Mouse (Mus musculus) liver, embryonic 11.5 days (tissue): ENCODE measurements at regions not wholly inside any gene's neighbourhood (a gene's known extent, or its start where the extent isn't known, plus 50 kb on each side); places are given as distances from the start of the nearest gene placed in this dataset.

Experiments
- ATAC-seq: fragments of 200-750 bp; cut with Nextera tagmentation; replicated peaks from 2 replicates; pipeline ENCODE4 v1.8.0; 2017; ENCODE audit warnings: moderate number of reproducible peaks, mild to moderate bottlenecking, moderate TSS enrichment, moderate library complexity; ENCODE audit not compliant: low FRiP score
- DNase-seq: peaks from one replicate; pipeline ENCODE4 v3.0.0-alpha.2; 2017; ENCODE audit warnings: low spot score
- H3K27ac ChIP-seq: fragments of 300-500 bp; sonication (generic); 2 replicates; pipeline ENCODE4 v1.5.1; 2014; ENCODE audit warnings: mild to moderate bottlenecking, low read depth, low read length, control low read depth
- H3K27me3 ChIP-seq: fragments of 300-500 bp; sonication (generic); replicated peaks from 2 replicates; pipeline ENCODE4 v1.6.1; 2014; ENCODE audit warnings: low read length, mixed read lengths; ENCODE audit not compliant: control insufficient read depth, insufficient read depth
- H3K36me3 ChIP-seq: fragments of 300-500 bp; sonication (generic); 2 replicates; pipeline ENCODE4 v1.6.1; 2014; ENCODE audit warnings: mild to moderate bottlenecking, low read length, moderate library complexity, mixed read lengths; ENCODE audit not compliant: control insufficient read depth, insufficient read depth
- H3K4me1 ChIP-seq: fragments of 300-500 bp; sonication (generic); replicated peaks from 2 replicates; pipeline ENCODE4 v1.6.1; 2014; ENCODE audit warnings: low read length, mixed read lengths; ENCODE audit not compliant: control insufficient read depth, insufficient read depth
- H3K4me2 ChIP-seq: fragments of 300-500 bp; sonication (generic); 2 replicates; pipeline ENCODE4 v1.6.1; 2014; ENCODE audit warnings: mild to moderate bottlenecking, control low read depth, moderate library complexity
- H3K4me3 ChIP-seq: fragments of 300-500 bp; sonication (generic); 2 replicates; pipeline ENCODE4 v1.5.1; 2014; ENCODE audit warnings: low read depth, low read length, control low read depth
- H3K9ac ChIP-seq: fragments of 300-500 bp; sonication (generic); 2 replicates; pipeline ENCODE4 v1.6.1; 2014; ENCODE audit warnings: low read depth, low read length, control low read depth
- H3K9me3 ChIP-seq: fragments of 300-500 bp; sonication (generic); 2 replicates; pipeline ENCODE4 v1.6.1; 2016; ENCODE audit warnings: low read length, inconsistent platforms, mixed read lengths; ENCODE audit not compliant: control insufficient read depth
- WGBS: fragments of 180-500 bp; shearing (Covaris S2); extraction: QIAGEN DNeasy Blood & Tissue Kit; methylation state at CpG from one replicate; pipeline ENCODE4 v1.1.7; 2014; 5-methylcytosine and 5-hydroxymethylcytosine counted together

- 67% methylated on average over 6 of the region's 6 CpGs for WGBS
Observed at GRCm38 (mm10) chr2:46450698-46451097, 1333.5 kb upstream of the Zeb2 start.

GRCm38 (mm10) chr2:46445306-46445705 lies 1328.1 kb upstream of the Zeb2 start:
- 59% methylated on average over 3 of the region's 3 CpGs for WGBS
- Histone ChIP-seq H3K27me3 (no peaks in the 10 kb centered on the region), H3K27ac (no peak overlapping the region), H3K36me3 (no peaks in the 10 kb centered on the region), H3K9me3 (no peaks in the 10 kb centered on the region), H3K4me1 (0 out of 2 replicates have a peak, but pooled peaks cover 3% of the 10 kb centered on the region), H3K4me2 (no peak overlapping the region), H3K9ac (no peak overlapping the region), H3K4me3 (no peak overlapping the region)
- ATAC-seq (no peak), DNase-seq (no peak)

More at GRCm38 (mm10) chr2:46450698-46451097, 1333.5 kb upstream of the Zeb2 start:
- Histone ChIP-seq H3K4me1 (no peaks in the 10 kb centered on the region), H3K27ac (no peak overlapping the region), H3K9me3 (no peaks in the 10 kb centered on the region), H3K36me3 (no peaks in the 10 kb centered on the region), H3K9ac (no peak overlapping the region), H3K27me3 (no peaks in the 10 kb centered on the region), H3K4me2 (no peak overlapping the region), H3K4me3 (no peak overlapping the region)
- ATAC-seq (no peak), DNase-seq (no peak)

- Histone ChIP-seq H3K4me1 (0 out of 2 replicates have a peak, but pooled peaks cover 3% of the 10 kb centered on the region), H3K4me2 (no peak overlapping the region), H3K9ac (no peak overlapping the region), H3K36me3 (no peaks in the 10 kb centered on the region), H3K27me3 (no peaks in the 10 kb centered on the region), H3K4me3 (no peak overlapping the region), H3K9me3 (no peaks in the 10 kb centered on the region), H3K27ac (no peak overlapping the region)
- DNase-seq (no peak), ATAC-seq (no peak)
- WGBS, result 35% methylated on average over 5 of the region's 5 CpGs
Observed at GRCm38 (mm10) chr2:46443686-46444180, 1326.5 kb upstream of the Zeb2 start.

- Histone ChIP-seq H3K4me1 (0 out of 2 replicates have a peak, but pooled peaks cover 3% of the 10 kb centered on the region), H3K9ac (no peak overlapping the region), H3K27me3 (no peaks in the 10 kb centered on the region), H3K36me3 (no peaks in the 10 kb centered on the region), H3K27ac (peak overlapping the region; percentile 25; the same call in 1 of the 2 replicates), H3K4me3 (no peak overlapping the region), H3K4me2 (no peak overlapping the region), H3K9me3 (no peaks in the 10 kb centered on the region)
- 26% methylated on average over 6 of the region's 6 CpGs for WGBS
- ATAC-seq (peak; percentile 34; the same call in 1 of the 2 replicates), DNase-seq (no peak)
Observed at GRCm38 (mm10) chr2:46443061-46443685, 1326.0 kb upstream of the Zeb2 start.

DNA sequence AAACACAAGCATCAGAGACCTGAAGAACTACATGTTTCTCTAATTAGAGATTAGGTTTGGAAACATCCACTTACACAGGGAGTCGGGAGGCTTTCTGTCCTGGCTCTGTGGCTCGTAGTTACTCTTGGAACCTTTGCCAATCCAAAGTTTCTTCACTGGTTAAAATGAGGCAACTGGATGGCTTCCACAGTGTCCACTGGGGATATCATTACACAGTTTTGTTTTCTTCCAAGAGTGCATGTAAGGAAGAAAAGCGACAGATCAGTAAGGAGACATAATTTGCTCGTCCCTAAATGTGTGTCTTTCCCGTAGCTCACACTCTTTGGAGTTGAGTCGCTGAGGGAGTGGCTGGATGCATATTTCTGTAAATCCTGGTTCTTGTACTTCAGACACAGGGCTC lies 1325.4 kb upstream of the Zeb2 start:
- H3K4me1 ChIP-seq, result 0 out of 2 replicates have a peak, but pooled peaks cover 3% of the 10 kb centered on the region
- H3K9ac ChIP-seq, result no peak overlapping the region
- H3K27ac ChIP-seq, result no peak overlapping the region
- H3K9me3 ChIP-seq, result no peaks in the 10 kb centered on the region
- DNase-seq (no peak), ATAC-seq (no peak)
- no peak overlapping the region for H3K4me2 ChIP-seq
- no peaks in the 10 kb centered on the region for H3K36me3 ChIP-seq
- 76% methylated on average over 6 of the region's 6 CpGs for WGBS
- no peak overlapping the region for H3K4me3 ChIP-seq
- H3K27me3 ChIP-seq, result no peaks in the 10 kb centered on the region

GRCm38 (mm10) chr2:46441927-46442326 lies 1324.7 kb upstream of the Zeb2 start:
- H3K36me3 ChIP-seq, result no peaks in the 10 kb centered on the region
- ATAC-seq (no peak), DNase-seq (no peak)
- H3K4me1 ChIP-seq, result 0 out of 2 replicates have a peak, but pooled peaks cover 3% of the 10 kb centered on the region
- H3K27me3 ChIP-seq, result no peaks in the 10 kb centered on the region
- no peak overlapping the region for H3K4me2 ChIP-seq
- no peaks in the 10 kb centered on the region for H3K9me3 ChIP-seq
- H3K4me3 ChIP-seq, result no peak overlapping the region
- WGBS, result 73% methylated on average over 8 of the region's 8 CpGs
- H3K27ac ChIP-seq, result no peak overlapping the region
- no peak overlapping the region for H3K9ac ChIP-seq

GRCm38 (mm10) chr2:46441348-46441747 lies 1324.2 kb upstream of the Zeb2 start:
- 0 out of 2 replicates have a peak, but pooled peaks cover 3% of the 10 kb centered on the region for H3K4me1 ChIP-seq
- H3K36me3 ChIP-seq, result no peaks in the 10 kb centered on the region
- no peak overlapping the region for H3K4me3 ChIP-seq
- no peak overlapping the region for H3K9ac ChIP-seq
- H3K9me3 ChIP-seq, result no peaks in the 10 kb centered on the region
- DNase-seq (no peak), ATAC-seq (no peak)
- H3K27me3 ChIP-seq, result no peaks in the 10 kb centered on the region
- H3K27ac ChIP-seq, result no peak overlapping the region
- WGBS, result 76% methylated on average over 5 of the region's 5 CpGs
- H3K4me2 ChIP-seq, result no peak overlapping the region

GRCm38 (mm10) chr2:46440038-46440437 lies 1322.8 kb upstream of the Zeb2 start:
- H3K9ac ChIP-seq, result no peak overlapping the region
- H3K27ac ChIP-seq, result no peak overlapping the region
- no peak overlapping the region for H3K4me2 ChIP-seq
- H3K4me1 ChIP-seq, result 0 out of 2 replicates have a peak, but pooled peaks cover 3% of the 10 kb centered on the region
- no peaks in the 10 kb centered on the region for H3K36me3 ChIP-seq
- no peak overlapping the region for H3K4me3 ChIP-seq
- 82% methylated on average over 2 of the region's 2 CpGs for WGBS
- DNase-seq, result no peak
- no peaks in the 10 kb centered on the region for H3K27me3 ChIP-seq
- no peaks in the 10 kb centered on the region for H3K9me3 ChIP-seq
- no peak for ATAC-seq

GRCm38 (mm10) chr2:46418281-46418680 lies 1301.1 kb upstream of the Zeb2 start:
- no peak overlapping the region for H3K9ac ChIP-seq
- no peaks in the 10 kb centered on the region for H3K4me1 ChIP-seq
- no peak overlapping the region for H3K27ac ChIP-seq
- no peak overlapping the region for H3K4me3 ChIP-seq
- no peaks in the 10 kb centered on the region for H3K27me3 ChIP-seq
- 87% methylated on average over 1 of the region's 1 CpGs for WGBS
- no peaks in the 10 kb centered on the region for H3K36me3 ChIP-seq
- no peaks in the 10 kb centered on the region for H3K9me3 ChIP-seq
- no peak overlapping the region for H3K4me2 ChIP-seq
- DNase-seq (no peak), ATAC-seq (no peak)
